Mouse (Mus musculus): ENCODE measurements around the gene Mrpl35. TPM values are rescaled to one million over a fixed set of nuclear protein-coding genes. Genes with fewer than 3 reads are reported as not detected.

Gene Mrpl35
- polyA plus RNA-seq, 1 experiment from 2014 or later = 44.9 TPM

Other genes starting within 250 kb of the Mrpl35 start
- gene Kdm3a, start 194.0 kb downstream of the Mrpl35 start, polyA plus RNA-seq (2015; fragmentation: Nextera tagmentation; extraction: Ambion mirVana) = 49.6 and 51.7 TPM in 2 replicates
- gene Reep1, start 119.4 kb downstream of the Mrpl35 start, polyA plus RNA-seq (2015; fragmentation: Nextera tagmentation; extraction: Ambion mirVana) = 248 and 260 TPM in 2 replicates
- 153 and 160 TPM in 2 replicates for gene Immt, start 4.4 kb upstream of the Mrpl35 start, polyA plus RNA-seq (2015; fragmentation: Nextera tagmentation; extraction: Ambion mirVana)
- gene Ptcd3, start 81.8 kb upstream of the Mrpl35 start, polyA plus RNA-seq (2015; fragmentation: Nextera tagmentation; extraction: Ambion mirVana) = 81.9 and 84.4 TPM in 2 replicates
- gene Polr1a, start 82.1 kb upstream of the Mrpl35 start, polyA plus RNA-seq (2015; fragmentation: Nextera tagmentation; extraction: Ambion mirVana) = 18.5 and 19.4 TPM in 2 replicates

Data from neural tube, embryonic 13.5 days (tissue).